Mouse (Mus musculus) gastrocnemius, adult 8-10 months (tissue): ENCODE measurements around the gene Ubfd1. TPM values are rescaled to one million over a fixed set of nuclear protein-coding genes. Genes with fewer than 3 reads are reported as not detected.

Experiments
- DNase-seq, 2 experiments: peaks; one replicate each; pipeline ENCODE4 v3.0.0; 2022; ENCODE audit warnings: low spot score in 2 of 2
- total RNA-seq, 4 experiments: library from RNA; stranded (reverse); gene quantifications; 2 replicates each; pipeline ENCODE4 v1.2.4; 2022

The Ubfd1 gene
- total RNA-seq: 10 to 100 TPM; 18.3 to 22.9 (median 21.0) TPM

DNA sequence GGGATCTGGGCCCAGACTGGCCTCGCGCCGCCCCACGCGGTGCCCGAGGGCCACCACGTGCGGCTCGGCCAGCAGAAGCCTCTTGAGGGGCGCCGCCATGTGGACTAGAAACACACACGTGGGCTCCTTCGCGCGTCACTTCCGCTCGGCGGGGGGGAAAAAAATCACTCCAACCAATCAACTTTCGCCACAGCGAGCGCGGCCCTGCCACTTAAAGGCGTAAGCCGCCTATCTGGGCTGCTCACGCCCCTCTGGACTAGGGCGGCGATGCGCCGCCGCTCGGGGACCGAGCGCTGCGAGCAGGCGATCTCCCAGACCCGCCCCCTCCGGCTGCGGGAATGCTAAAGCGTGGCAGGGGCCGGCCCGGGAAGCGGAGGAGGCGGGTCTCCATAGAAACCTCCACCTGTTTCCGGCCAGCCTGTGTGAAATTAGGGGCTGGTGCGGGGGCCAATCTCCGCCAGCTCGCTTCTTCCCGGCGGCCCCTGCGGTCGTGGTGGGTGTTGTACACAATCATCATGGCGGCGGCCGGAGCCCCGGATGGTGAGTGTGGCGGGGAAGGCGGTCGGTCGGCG lies at the start of gene Ubfd1, which contains the start of gene Ears2:
TSS of gene Ubfd1 (plus strand) at position 231 of the 572 bp plus-strand sequence.
TSS of gene Ears2 (minus strand) at position 319 of the 572 bp plus-strand sequence.
- peak; percentile 94 for DNase-seq

DNA sequence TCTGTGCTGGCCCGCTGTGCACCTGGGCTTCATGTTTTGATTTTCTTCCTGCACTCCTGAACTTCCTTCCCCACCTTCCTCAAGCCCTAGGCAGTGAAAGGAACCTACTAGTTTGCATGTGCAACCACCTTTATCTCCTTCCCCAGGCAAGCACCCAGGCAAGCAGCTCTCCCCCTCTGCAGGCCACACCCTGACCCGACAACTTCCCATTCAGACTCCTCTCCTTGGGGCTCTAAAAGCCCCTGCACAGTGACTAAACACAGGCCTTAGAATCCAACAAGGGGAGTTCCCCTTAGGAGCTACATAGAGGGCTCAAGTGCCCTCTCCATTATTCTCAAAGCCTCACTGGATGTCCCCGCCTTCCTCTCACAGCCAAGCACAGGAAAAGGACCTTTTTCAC lies 48.7 kb upstream of the Ubfd1 start:
- DNase-seq: no peak

DNA sequence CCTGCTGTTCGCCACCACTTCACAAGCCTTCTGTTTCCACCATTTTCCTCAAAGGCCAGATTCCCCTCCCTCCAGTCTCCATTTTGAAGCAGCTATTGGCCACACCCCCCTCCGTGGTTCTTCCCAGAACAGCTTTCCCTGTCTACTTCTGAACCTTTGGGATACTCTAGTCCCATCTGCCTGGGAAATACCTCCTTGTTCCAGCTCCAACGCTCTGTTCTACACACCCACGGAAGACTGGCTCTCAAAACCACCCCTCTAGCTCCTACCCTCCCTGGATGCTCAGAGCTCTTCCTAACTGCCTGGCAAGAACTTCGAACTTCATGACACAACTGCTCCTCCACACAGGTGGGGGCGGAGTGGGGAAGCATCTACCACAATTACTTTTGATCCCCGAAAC lies 48.0 kb upstream of the Ubfd1 start:
- DNase-seq: no peak

GRCm38 (mm10) chr7:122020273-122020666 lies 46.7 kb upstream of the Ubfd1 start:
- DNase-seq: no peak

DNA sequence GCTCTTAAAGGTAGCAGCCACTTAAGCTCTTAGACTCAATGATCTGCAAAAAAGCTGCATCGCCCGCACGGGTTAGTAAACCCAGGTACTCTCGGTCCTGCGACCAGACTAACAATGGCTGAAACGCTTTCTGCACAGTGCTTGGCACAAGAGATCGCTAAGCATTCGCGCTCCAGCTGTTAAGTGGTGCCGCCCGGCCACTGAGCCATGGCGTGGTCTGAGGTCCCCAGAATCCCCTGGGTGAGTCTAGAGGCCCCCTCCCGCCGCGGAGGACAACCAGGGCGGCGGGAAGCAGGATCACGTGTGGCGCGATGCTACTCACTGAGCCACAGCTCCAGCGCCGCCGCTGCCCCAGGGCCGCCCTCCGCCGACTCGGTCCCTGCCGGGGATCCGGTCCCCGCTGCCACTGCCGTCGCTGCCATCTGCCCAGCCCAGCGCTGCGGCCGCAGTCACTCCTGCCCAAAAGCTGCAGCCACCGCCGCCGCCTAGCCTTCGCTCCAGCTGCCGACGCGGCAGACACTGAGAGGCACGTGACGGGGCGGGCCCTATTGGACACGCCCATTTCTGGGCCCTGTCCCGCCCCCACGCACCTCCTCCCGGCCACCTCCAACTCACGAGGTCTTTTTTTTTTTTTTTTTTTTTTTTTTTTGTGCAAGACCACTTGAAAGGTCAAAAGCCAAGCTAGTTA lies 46.2 kb upstream of the Ubfd1 start, which contains the start of gene Gga2:
TSS of gene Gga2 (minus strand) at position 556 of the 688 bp plus-strand sequence.
- DNase-seq: peak; percentile 77 to 86

DNA sequence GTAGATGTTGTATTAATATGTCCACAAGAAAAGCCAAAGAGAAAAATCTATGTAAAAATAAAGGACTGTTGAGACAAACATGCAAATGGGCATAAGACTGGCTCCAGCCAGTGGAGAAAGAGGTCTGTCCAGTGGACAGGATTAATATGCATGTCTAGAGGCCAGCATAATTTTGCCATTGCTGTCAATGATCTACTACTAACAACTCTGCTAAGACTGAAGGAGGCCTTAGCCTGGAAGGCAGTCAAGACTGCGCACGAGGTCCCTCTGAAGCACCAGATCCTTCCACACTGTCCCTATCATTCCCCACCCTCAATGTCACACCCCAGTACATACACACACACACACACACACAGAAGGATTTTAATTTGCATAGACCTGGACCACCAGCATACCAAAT lies 44.8 kb upstream of the Ubfd1 start:
- no peak for DNase-seq

DNA sequence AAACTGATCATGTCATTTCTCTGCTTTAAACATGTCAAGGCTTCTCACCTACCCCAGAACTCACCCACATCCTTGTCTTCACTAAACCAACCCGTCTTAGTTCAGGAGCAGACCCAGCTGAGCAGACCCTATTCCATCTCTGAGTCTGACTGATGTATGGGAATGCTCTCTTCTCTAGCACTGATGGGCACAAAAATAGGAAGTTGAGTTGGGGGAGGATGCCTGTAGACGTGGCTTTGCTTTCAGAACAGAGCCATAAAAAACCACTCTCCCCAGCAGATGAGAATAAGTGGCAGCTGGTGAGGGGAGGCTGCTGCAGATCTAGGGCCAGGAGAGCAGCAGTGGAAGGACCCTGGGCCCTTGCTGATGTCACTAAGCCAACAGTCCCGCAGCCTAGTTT lies 33.6 kb upstream of the Ubfd1 start:
- DNase-seq: no peak

GRCm38 (mm10) chr7:122034348-122034747 lies 32.6 kb upstream of the Ubfd1 start:
- DNase-seq: no peak

- DNase-seq: no peak
Observed at GRCm38 (mm10) chr7:122044106-122044505, 22.9 kb upstream of the Ubfd1 start.

DNA sequence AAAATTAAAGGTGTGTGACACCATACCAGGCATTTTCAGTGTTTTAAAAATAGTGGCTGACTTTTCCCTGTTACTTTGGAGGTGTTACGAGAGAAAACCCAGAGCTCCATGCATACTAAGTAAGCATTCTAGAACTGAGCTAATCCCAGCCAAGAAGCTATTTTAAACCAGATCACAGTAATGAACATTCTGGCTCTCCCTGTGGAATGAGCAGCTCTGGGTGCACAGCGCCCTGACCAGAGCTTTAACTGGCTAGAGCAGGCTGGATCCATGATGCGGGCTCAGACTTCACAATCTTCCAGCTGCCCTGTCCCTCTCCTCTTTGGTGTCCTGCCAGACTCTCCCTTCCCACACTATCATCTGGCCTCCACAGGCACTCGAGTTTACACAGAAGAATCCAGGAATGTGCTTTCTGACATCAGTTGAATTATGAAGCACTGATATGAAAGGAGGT lies 21.8 kb upstream of the Ubfd1 start:
- peak; percentile 14 to 37 for DNase-seq

DNA sequence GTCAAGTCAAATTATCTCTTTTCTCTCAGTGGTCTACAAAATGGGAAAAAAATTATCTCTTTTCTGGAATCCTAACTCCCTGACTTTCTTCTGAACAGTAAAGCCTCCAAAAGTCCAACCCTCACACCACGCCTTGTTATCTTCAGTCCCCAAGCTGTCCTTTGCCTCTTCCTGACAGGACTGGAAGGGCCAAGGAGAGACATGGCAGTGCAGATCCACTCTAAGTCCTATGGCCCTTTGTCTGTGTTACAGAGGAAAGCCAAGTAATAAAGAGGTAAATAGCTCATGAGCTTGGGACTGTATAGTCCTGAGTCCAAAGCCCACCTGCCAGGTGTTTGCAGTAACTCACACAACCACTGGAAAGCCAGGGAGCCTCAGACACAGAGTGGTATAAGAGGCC lies 21.3 kb upstream of the Ubfd1 start:
- no peak for DNase-seq

- no peak for DNase-seq
Observed at GRCm38 (mm10) chr7:122046813-122047212, 20.2 kb upstream of the Ubfd1 start.

DNA sequence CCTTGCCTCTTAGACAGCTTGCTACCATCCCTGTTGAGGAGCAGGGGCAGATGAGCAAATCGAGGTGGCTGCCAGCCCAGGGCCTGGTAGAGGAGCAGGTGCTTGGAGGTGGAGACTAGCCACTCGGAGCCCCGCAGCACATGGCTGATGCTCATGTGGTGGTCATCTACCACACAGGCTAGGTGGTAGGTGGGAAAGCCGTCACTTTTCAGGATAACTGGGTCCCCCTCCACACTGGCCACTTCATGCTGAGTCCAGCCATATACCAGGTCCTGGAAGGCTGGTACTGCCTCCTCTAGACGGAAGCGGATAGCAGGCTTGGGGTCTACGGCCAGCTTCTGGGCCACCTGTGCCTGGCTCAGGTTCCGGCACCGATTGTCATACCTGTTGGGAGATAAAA lies 18.8 kb upstream of the Ubfd1 start:
- no peak for DNase-seq

GRCm38 (mm10) chr7:122050834-122051233 lies 16.1 kb upstream of the Ubfd1 start:
- no peak for DNase-seq

GRCm38 (mm10) chr7:122056633-122057032 lies 10.3 kb upstream of the Ubfd1 start:
- no peak for DNase-seq

DNA sequence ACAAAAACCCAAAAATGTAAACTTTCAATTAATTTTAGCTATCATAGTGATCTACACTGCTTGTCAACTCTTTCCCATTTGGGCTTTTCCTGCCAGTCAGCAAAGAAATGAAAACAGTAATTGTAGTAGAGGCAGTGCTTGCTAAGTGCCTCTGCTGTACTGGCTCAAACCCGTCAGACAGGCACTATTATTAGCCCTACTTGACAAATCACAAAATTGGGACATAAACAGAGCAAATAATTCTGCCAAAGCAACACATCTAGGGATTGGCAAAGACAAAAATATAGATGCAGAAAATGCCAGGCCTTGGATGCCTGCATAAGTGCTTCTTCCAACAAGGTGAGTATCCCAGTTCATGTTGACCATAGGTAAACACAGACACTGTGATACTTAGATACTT lies 1.3 kb upstream of the Ubfd1 start:
- no peak for DNase-seq

GRCm38 (mm10) chr7:122066102-122066944 lies 652 bp upstream of the Ubfd1 start:
- no peak for DNase-seq

DNA sequence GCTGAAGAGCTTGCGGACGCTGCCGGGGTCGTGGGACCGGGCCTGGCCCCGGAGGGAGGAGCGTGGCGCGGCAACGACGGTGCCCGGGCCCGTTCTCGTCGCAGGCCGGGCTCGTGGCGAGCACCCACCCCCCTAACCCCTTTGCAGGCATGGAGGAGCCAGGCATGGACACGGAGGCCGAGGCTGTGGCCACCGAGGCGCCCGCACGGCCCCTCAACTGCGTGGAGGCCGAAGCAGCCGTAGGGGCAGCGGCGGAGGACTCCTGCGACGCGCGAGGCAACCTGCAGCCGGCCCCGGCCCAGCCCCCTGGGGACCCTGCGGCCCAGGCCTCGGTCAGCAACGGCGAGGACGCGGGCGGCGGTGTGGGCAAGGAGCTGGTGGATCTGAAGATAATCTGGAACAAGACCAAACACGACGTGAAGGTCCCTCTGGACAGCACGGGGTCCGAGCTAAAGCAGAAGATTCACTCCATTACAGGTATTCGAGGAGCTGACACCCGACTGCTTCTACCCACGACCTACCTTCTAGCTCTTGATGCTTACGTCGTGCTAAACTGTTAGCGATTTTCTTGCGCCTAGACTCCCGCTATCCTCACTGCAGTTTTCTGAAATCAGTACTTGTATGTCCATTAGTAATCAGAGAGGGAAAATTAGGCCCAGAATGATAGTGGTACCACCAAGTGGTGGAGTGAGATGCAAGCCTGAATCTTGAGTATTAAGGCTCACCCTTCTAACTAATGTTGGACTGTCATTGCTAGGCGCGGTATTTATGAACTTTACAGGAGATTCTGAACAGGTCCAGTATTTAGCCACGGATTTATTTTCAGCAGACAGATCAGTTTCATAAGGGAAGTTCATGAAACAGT lies 774 bp downstream of the Ubfd1 start:
- no peak for DNase-seq

DNA sequence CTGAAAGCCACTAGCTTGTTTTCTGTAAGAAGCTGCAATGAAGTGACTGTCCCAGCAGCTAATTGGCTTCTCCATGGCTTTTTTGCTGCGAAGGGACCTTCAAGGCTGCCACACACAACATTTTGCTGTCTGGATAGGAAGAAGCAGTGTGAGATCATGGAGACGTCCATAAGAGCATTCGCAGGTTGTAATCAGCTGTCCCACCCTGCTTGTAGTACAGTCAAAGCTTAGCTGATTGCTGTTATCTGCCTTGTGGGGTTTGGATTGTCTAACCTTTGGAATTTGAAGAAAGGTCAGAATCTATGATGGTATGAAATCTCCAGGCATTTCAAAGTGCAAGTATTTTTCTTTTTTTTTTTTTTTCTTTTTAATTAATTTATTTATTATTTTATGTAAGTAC lies 7.4 kb downstream of the Ubfd1 start:
- DNase-seq: no peak

- DNase-seq: no peak
Observed at GRCm38 (mm10) chr7:122079798-122080554, 13.0 kb downstream of the Ubfd1 start.
